Mouse (Mus musculus) neural tube, embryonic 15.5 days (tissue): ENCODE measurements around the gene Nr1h3. TPM values are rescaled to one million over a fixed set of nuclear protein-coding genes. Genes with fewer than 3 reads are reported as not detected.

ENCODE experiments used
- ATAC-seq: fragments of 200-750 bp; cut with Nextera tagmentation; 2 replicates; pipeline ENCODE4 v1.8.0; 2017; ENCODE audit warnings: mild to moderate bottlenecking, moderate TSS enrichment, moderate library complexity; ENCODE audit not compliant: low FRiP score
- H3K27ac ChIP-seq: fragments of 300-500 bp; sonication (generic); replicated peaks from 2 replicates; pipeline ENCODE4 v1.5.1; 2015; ENCODE audit warnings: mild to moderate bottlenecking, inconsistent platforms
- H3K27me3 ChIP-seq: fragments of 300-500 bp; sonication (generic); replicated peaks from 2 replicates; pipeline ENCODE4 v1.6.1; 2015; ENCODE audit warnings: inconsistent platforms
- H3K36me3 ChIP-seq: fragments of 300-500 bp; sonication (generic); 2 replicates; pipeline ENCODE4 v1.6.1; 2015; ENCODE audit warnings: inconsistent platforms
- H3K4me1 ChIP-seq: fragments of 300-500 bp; sonication (generic); 2 replicates; pipeline ENCODE4 v1.6.1; 2015; ENCODE audit warnings: inconsistent platforms
- H3K4me2 ChIP-seq: fragments of 300-500 bp; sonication (generic); 2 replicates; pipeline ENCODE4 v1.6.1; 2015; ENCODE audit warnings: inconsistent platforms, mild to moderate bottlenecking, moderate library complexity
- H3K4me3 ChIP-seq: fragments of 300-500 bp; sonication (generic); replicated peaks from 2 replicates; pipeline ENCODE4 v1.5.1; 2015; ENCODE audit warnings: mild to moderate bottlenecking, inconsistent platforms
- H3K9ac ChIP-seq: fragments of 300-500 bp; sonication (generic); replicated peaks from 2 replicates; pipeline ENCODE4 v1.6.1; 2015; ENCODE audit warnings: mild to moderate bottlenecking, inconsistent platforms
- H3K9me3 ChIP-seq: fragments of 300-500 bp; sonication (generic); replicated peaks from 2 replicates; pipeline ENCODE4 v1.6.1; 2016; ENCODE audit warnings: inconsistent platforms
- WGBS: fragments of 180-500 bp; shearing (Covaris S2); methylation state at CpG from one replicate; pipeline ENCODE4 v1.1.7; 2015; ENCODE audit warnings: mixed read lengths; 5-methylcytosine and 5-hydroxymethylcytosine counted together
- polyA plus RNA-seq: library from polyadenylated mRNA; unstranded; fragments of >200 nt; fragmentation: Nextera tagmentation; extraction: Ambion mirVana; gene quantifications from 2 replicates; pipeline ENCODE4 v1.2.1, GENCODE M21; 2015

Nr1h3 gene
- polyA plus RNA-seq, 1 experiment from 2014 or later: 2.4 TPM

- whole genome bisulfite sequencing: 68% methylated on average over 4 of the region's 4 CpGs
- no peak for ATAC-seq
- Histone ChIP-seq H3K4me1 (0 out of 2 replicates have a peak, but pooled peaks cover 4% of the 10 kb centered on the region), H3K4me2 (no peak overlapping the region), H3K9ac (no peak overlapping the region), H3K27me3 (no peaks in the 10 kb centered on the region), H3K36me3 (peaks cover 49% of the 10 kb centered on the region), H3K9me3 (no peaks in the 10 kb centered on the region), H3K4me3 (no peak overlapping the region), H3K27ac (peak overlapping the region; percentile 41; the same call in 1 of the 2 replicates)
Observed at GRCm38 (mm10) chr2:91217032-91217431, 14.4 kb upstream of the Nr1h3 start.

- H3K9ac ChIP-seq: no peak overlapping the region
- H3K9me3 ChIP-seq: no peaks in the 10 kb centered on the region
- H3K4me1 ChIP-seq: 0 out of 2 replicates have a peak, but pooled peaks cover 4% of the 10 kb centered on the region
- no peak overlapping the region for H3K27ac ChIP-seq
- no peaks in the 10 kb centered on the region for H3K27me3 ChIP-seq
- H3K4me2 ChIP-seq: no peak overlapping the region
- H3K4me3 ChIP-seq: no peak overlapping the region
- peaks cover 79% of the 10 kb centered on the region for H3K36me3 ChIP-seq
- ATAC-seq: no peak
Observed at GRCm38 (mm10) chr2:91213311-91213710, 10.7 kb upstream of the Nr1h3 start.

- no peak overlapping the region for H3K4me2 ChIP-seq
- ATAC-seq: no peak
- peaks cover 32% of the 10 kb centered on the region for H3K4me1 ChIP-seq
- no peak overlapping the region for H3K4me3 ChIP-seq
- no peak overlapping the region for H3K9ac ChIP-seq
- H3K27ac ChIP-seq: no peak overlapping the region
- peaks cover 53% of the 10 kb centered on the region for H3K36me3 ChIP-seq
- 92% methylated on average over 9 of the region's 9 CpGs for WGBS
- H3K27me3 ChIP-seq: no peaks in the 10 kb centered on the region
- H3K9me3 ChIP-seq: no peaks in the 10 kb centered on the region
Observed at GRCm38 (mm10) chr2:91206254-91206775, 3.7 kb upstream of the Nr1h3 start.

- Histone ChIP-seq H3K4me1 (peaks cover 32% of the 10 kb centered on the region), H3K9me3 (no peaks in the 10 kb centered on the region), H3K4me2 (peak overlapping the region; percentile 74), H3K4me3 (peak overlapping the region; percentile 56), H3K27ac (peak overlapping the region; percentile 93), H3K36me3 (peaks cover 23% of the 10 kb centered on the region), H3K9ac (peak overlapping the region; percentile 63), H3K27me3 (no peaks in the 10 kb centered on the region)
- ATAC-seq: no peak; the same call in none of the 2 replicates
- 12% methylated on average over 20 of the region's 20 CpGs for WGBS
Observed at GRCm38 (mm10) chr2:91202972-91203656, 480 bp upstream of the Nr1h3 start.

- H3K27me3 ChIP-seq: no peaks in the 10 kb centered on the region
- H3K27ac ChIP-seq: no peak overlapping the region
- 86% methylated on average over 3 of the region's 3 CpGs for WGBS
- no peak overlapping the region for H3K4me2 ChIP-seq
- H3K36me3 ChIP-seq: no peaks in the 10 kb centered on the region
- no peak for ATAC-seq
- peaks cover 24% of the 10 kb centered on the region for H3K4me1 ChIP-seq
- H3K9me3 ChIP-seq: no peaks in the 10 kb centered on the region
- H3K9ac ChIP-seq: no peak overlapping the region
- no peak overlapping the region for H3K4me3 ChIP-seq
Observed at GRCm38 (mm10) chr2:91198888-91199287, 3.7 kb downstream of the Nr1h3 start.

- no peak for ATAC-seq
- Histone ChIP-seq H3K27ac (no peak overlapping the region), H3K4me2 (no peak overlapping the region), H3K4me1 (peaks cover 11% of the 10 kb centered on the region), H3K36me3 (no peaks in the 10 kb centered on the region), H3K9me3 (no peaks in the 10 kb centered on the region), H3K27me3 (no peaks in the 10 kb centered on the region), H3K9ac (no peak overlapping the region), H3K4me3 (no peak overlapping the region)
- WGBS: 75% methylated on average over 3 of the region's 3 CpGs
Observed at GRCm38 (mm10) chr2:91196577-91197001, 6.0 kb downstream of the Nr1h3 start.

GRCm38 (mm10) chr2:91194624-91195332 lies 7.9 kb downstream of the Nr1h3 start:
- no peaks in the 10 kb centered on the region for H3K9me3 ChIP-seq
- 0 out of 2 replicates have a peak overlapping the region, but pooled peaks have one; percentile 23 for H3K27ac ChIP-seq
- WGBS: 2% methylated on average over 27 of the region's 27 CpGs

GRCm38 (mm10) chr2:91190501-91190900 lies 12.1 kb downstream of the Nr1h3 start:
- no peak overlapping the region for H3K4me2 ChIP-seq
- H3K9me3 ChIP-seq: no peaks in the 10 kb centered on the region
- H3K4me3 ChIP-seq: no peak overlapping the region
- ATAC-seq: no peak
- WGBS: 90% methylated on average over 16 of the region's 16 CpGs
- no peaks in the 10 kb centered on the region for H3K27me3 ChIP-seq
- no peak overlapping the region for H3K27ac ChIP-seq
- H3K4me1 ChIP-seq: peaks cover 8% of the 10 kb centered on the region
- no peaks in the 10 kb centered on the region for H3K36me3 ChIP-seq
- no peak overlapping the region for H3K9ac ChIP-seq

More at GRCm38 (mm10) chr2:91194624-91195332, 7.9 kb downstream of the Nr1h3 start:
- Histone ChIP-seq H3K9ac (no peak overlapping the region), H3K4me3 (peak overlapping the region; percentile 26), H3K4me1 (peaks cover 8% of the 10 kb centered on the region), H3K4me2 (peak overlapping the region; percentile 59), H3K27me3 (no peaks in the 10 kb centered on the region), H3K36me3 (no peaks in the 10 kb centered on the region)
- ATAC-seq: peak; percentile 77; the same call in 1 of the 2 replicates

GRCm38 (mm10) chr2:91187431-91187830 lies 15.2 kb downstream of the Nr1h3 start:
- no peak overlapping the region for H3K9ac ChIP-seq
- H3K4me1 ChIP-seq: peaks cover 9% of the 10 kb centered on the region
- no peaks in the 10 kb centered on the region for H3K27me3 ChIP-seq
- WGBS: 80% methylated on average over 4 of the region's 4 CpGs
- H3K27ac ChIP-seq: no peak overlapping the region
- no peak overlapping the region for H3K4me3 ChIP-seq
- H3K4me2 ChIP-seq: no peak overlapping the region
- no peak for ATAC-seq
- no peaks in the 10 kb centered on the region for H3K36me3 ChIP-seq
- H3K9me3 ChIP-seq: no peaks in the 10 kb centered on the region

- no peak overlapping the region for H3K4me2 ChIP-seq
- H3K9ac ChIP-seq: no peak overlapping the region
- WGBS: 70% methylated on average over 1 of the region's 1 CpGs
- H3K4me3 ChIP-seq: no peak overlapping the region
- no peak for ATAC-seq
- H3K4me1 ChIP-seq: peaks cover 17% of the 10 kb centered on the region
- no peak overlapping the region for H3K27ac ChIP-seq
- no peaks in the 10 kb centered on the region for H3K36me3 ChIP-seq
- H3K9me3 ChIP-seq: no peaks in the 10 kb centered on the region
- H3K27me3 ChIP-seq: no peaks in the 10 kb centered on the region
Observed at GRCm38 (mm10) chr2:91186208-91186607, 16.4 kb downstream of the Nr1h3 start.

- no peaks in the 10 kb centered on the region for H3K27me3 ChIP-seq
- H3K4me3 ChIP-seq: peak within 1 kb of the TSS; percentile 89
- H3K36me3 ChIP-seq: peaks cover 5% of the 10 kb centered on the region; the same call in 1 of the 2 replicates
- ATAC-seq: no peak; the same call in 1 of the 2 replicates
- peak within 1 kb of the TSS; percentile 95 for H3K27ac ChIP-seq
- peak within 1 kb of the TSS; percentile 88 for H3K4me2 ChIP-seq
- WGBS: 71% methylated on average over 15 of the region's 15 CpGs
- H3K9ac ChIP-seq: peak within 1 kb of the TSS; percentile 91
- H3K9me3 ChIP-seq: no peaks in the 10 kb centered on the region
- peaks cover 36% of the 10 kb centered on the region for H3K4me1 ChIP-seq
Observed at GRCm38 (mm10) chr2:91183711-91184405, 18.8 kb downstream of the Nr1h3 start, which contains the start of gene Madd. Gene Madd (minus strand): TSS chr2:91183837.
